Mouse (Mus musculus): Measurements from ENCODE around the gene Crybg2. TPM values are rescaled to one million over a fixed set of nuclear protein-coding genes. Genes with fewer than 3 reads are reported as not detected.

Gene Crybg2
- polyA plus RNA-seq, 1 experiment from 2014 or later: 2.8 TPM

DNA sequence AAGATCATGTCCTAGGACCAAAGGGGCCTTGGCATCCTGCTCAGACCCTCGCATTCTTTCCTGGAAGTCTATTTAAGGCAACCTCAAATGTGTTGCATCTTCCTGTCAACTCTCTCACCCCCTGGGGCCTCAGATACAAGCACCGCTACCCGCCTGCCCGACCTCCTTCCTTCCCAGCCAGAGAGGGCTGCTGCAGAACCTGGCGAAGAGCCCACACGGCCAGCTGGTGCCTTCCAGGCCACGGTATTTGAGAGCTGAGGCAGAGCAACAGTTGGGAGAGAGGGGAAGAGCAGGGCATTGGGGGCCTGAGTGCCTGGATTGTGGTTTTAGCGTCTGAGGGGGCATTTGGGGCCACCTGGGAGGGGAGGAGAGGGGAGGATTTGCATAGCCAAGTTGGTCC is 8.1 kb upstream of the Crybg2 start:
- H3K27ac ChIP-seq (ENCODE audit: low read length): no peak overlapping the region
- no peak for TF ChIP-seq EP300 (IDR thresholded peaks at IDR 0.05)
- TF ChIP-seq CTCF (IDR thresholded peaks at IDR 0.05): no peak
- no peaks in the 10 kb centered on the region for H3K36me3 ChIP-seq (ENCODE audit: insufficient read depth, low read length)
- H3K4me1 ChIP-seq (ENCODE audit: insufficient read depth, low read depth, low read length): no peaks in the 10 kb centered on the region
- DNase-seq (ENCODE audit: low spot score): peak; percentile 46
- H3K9me3 ChIP-seq (ENCODE audit: low read length): no peaks in the 10 kb centered on the region
- no peak; the same call in 1 of the 2 replicates for ATAC-seq
- no peak overlapping the region; the same call in 1 of the 2 replicates for H3K9ac ChIP-seq (replicated peaks; ENCODE audit: low read depth)
- H3K27me3 ChIP-seq (replicated peaks; ENCODE audit: insufficient read depth, low read length): no peaks in the 10 kb centered on the region
- 13% methylated on average over 8 of the region's 8 CpGs for WGBS
- H3K4me2 ChIP-seq (replicated peaks; ENCODE audit: low read depth, low read length): no peak overlapping the region
- H3K4me3 ChIP-seq (ENCODE audit: low read depth, low read length): no peak overlapping the region

DNA sequence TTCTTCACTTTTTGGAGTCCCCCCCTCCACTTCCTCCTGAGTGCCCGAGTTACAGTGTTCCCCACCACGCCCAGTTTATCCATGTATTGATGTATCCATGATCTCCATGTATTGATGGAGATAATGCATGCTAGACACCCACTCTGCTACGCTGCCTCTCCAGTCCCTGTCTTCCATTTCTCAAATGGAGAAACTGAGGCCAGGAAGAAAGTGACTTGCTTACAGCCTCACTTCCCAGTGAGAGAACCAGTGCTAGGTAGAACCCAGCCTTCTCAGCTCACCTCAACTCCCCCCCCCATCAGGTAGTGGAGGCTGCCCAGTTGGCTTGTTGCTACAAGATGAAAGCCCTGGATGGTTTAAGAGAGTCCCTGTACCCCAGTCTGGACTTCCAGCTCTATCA is 7.1 kb upstream of the Crybg2 start, which contains the start of gene Zfp683:
TSS of gene Zfp683 (plus strand) at position 301 of the 400 bp plus-strand sequence.
- H3K27me3 ChIP-seq (replicated peaks; ENCODE audit: insufficient read depth, low read length): no peaks in the 10 kb centered on the region
- TF ChIP-seq EP300 (IDR thresholded peaks at IDR 0.05) (no peak), CTCF (IDR thresholded peaks at IDR 0.05) (no peak)
- no peaks in the 10 kb centered on the region for H3K9me3 ChIP-seq (ENCODE audit: low read length)
- H3K9ac ChIP-seq (replicated peaks; ENCODE audit: low read depth): no peak within 1 kb of the TSS; the same call in 1 of the 2 replicates
- H3K4me3 ChIP-seq (ENCODE audit: low read depth, low read length): no peak within 1 kb of the TSS
- no peaks in the 10 kb centered on the region for H3K4me1 ChIP-seq (ENCODE audit: insufficient read depth, low read depth, low read length)
- no peak within 1 kb of the TSS for H3K4me2 ChIP-seq (replicated peaks; ENCODE audit: low read depth, low read length)
- H3K27ac ChIP-seq (ENCODE audit: low read length): no peak within 1 kb of the TSS
- no peak for DNase-seq (ENCODE audit: low spot score)
- WGBS: 82% methylated on average over 3 of the region's 3 CpGs
- H3K36me3 ChIP-seq (ENCODE audit: insufficient read depth, low read length): no peaks in the 10 kb centered on the region
- no peak for ATAC-seq

DNA sequence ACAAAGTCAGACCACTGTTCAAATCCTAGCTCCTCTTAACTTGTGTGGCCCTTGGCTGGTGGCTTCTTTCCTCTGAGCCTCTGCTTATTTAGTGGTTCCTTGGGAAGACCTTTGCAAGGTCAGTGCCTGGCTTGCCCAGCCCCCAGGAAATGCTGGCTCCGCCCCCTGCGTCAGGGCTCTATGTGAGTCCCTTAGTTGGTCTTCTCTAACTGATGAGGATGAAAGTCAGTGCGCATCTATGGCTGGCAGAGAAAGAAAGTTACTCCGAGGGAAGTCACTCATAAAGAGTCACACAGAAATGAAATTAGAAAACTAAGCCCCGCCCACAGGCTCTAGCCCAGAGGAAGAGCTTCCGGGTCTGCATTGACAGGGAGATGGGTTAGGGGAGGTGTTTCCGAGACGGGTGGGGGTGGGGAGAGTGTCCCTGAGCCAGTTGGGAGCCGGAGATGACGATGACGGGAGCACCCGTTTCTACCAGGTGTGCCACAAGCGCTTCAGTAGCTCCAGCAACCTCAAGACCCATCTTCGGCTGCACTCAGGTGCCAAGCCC is 2.4 kb upstream of the Crybg2 start:
- WGBS: 36% methylated on average over 14 of the region's 14 CpGs
- Histone ChIP-seq H3K27ac (ENCODE audit: low read length) (no peak overlapping the region), H3K4me1 (ENCODE audit: insufficient read depth, low read depth, low read length) (no peaks in the 10 kb centered on the region), H3K36me3 (ENCODE audit: insufficient read depth, low read length) (no peaks in the 10 kb centered on the region), H3K9me3 (ENCODE audit: low read length) (no peaks in the 10 kb centered on the region), H3K27me3 (replicated peaks; ENCODE audit: insufficient read depth, low read length) (no peaks in the 10 kb centered on the region), H3K4me2 (replicated peaks; ENCODE audit: low read depth, low read length) (peak overlapping the region; percentile 39), H3K4me3 (ENCODE audit: low read depth, low read length) (no peak overlapping the region), H3K9ac (replicated peaks; ENCODE audit: low read depth) (no peak overlapping the region)
- ATAC-seq (no peak), DNase-seq (ENCODE audit: low spot score) (no peak)
- TF ChIP-seq EP300 (IDR thresholded peaks at IDR 0.05): no peak
- TF ChIP-seq CTCF (IDR thresholded peaks at IDR 0.05): no peak

DNA sequence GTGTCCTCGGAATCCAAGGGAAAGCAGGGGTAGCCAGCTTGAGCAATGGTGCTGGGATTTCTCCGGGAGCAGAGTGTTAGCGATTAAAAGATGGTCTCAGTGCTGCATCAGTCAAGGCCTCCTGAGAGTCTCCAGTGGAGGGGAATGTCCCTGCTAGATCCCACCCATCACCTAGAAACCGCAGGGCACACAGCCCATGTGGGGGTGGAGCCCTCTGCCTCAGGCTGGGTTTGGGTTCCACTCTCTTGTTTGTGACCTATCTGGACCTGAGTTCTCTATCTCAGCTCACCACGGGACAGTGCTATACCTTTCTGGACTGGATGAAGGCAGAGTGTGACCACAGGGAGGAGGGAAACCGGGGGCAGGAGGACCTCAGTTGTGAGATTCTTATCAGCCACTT is 1.7 kb upstream of the Crybg2 start:
- ATAC-seq (no peak), DNase-seq (ENCODE audit: low spot score) (no peak)
- TF ChIP-seq CTCF (IDR thresholded peaks at IDR 0.05): no peak
- TF ChIP-seq EP300 (IDR thresholded peaks at IDR 0.05): no peak
- H3K36me3 ChIP-seq (ENCODE audit: insufficient read depth, low read length): no peaks in the 10 kb centered on the region
- H3K4me1 ChIP-seq (ENCODE audit: insufficient read depth, low read depth, low read length): no peaks in the 10 kb centered on the region
- no peak overlapping the region for H3K9ac ChIP-seq (replicated peaks; ENCODE audit: low read depth)
- H3K9me3 ChIP-seq (ENCODE audit: low read length): no peaks in the 10 kb centered on the region
- H3K27ac ChIP-seq (ENCODE audit: low read length): no peak overlapping the region
- 63% methylated on average over 6 of the region's 6 CpGs for WGBS
- H3K4me3 ChIP-seq (ENCODE audit: low read depth, low read length): no peak overlapping the region
- H3K27me3 ChIP-seq (replicated peaks; ENCODE audit: insufficient read depth, low read length): no peaks in the 10 kb centered on the region
- H3K4me2 ChIP-seq (replicated peaks; ENCODE audit: low read depth, low read length): no peak overlapping the region

DNA sequence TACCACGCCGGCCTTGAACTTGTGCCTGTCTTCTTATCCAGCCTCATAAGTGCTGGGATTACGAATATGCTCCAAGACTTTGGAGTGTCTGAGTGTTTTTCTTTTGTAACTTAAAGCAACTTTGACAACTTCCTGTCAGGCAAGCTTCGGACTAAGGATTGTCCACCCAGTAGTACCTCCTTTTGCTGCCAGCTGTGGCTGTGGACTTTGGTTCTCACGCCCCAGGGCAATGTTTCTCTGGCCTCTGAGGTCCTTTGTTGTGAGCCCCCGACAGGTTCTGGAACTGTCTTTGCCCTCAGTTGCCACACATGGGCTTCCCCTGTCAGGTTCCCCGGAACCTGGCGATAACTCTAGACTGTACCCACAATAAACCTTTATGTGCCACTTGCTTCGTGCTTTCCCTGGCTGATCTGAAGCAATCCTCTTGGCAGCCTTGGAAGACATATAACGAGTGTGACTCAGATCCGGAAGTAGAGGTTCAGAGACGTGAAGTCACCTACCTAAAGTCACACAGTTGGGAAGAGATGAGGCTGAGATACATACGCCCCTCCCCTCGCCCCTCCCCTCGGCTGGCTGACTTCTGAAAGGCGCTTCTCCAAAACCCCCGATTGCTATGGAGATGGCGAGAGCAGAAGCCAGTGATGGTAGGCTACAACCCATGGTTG is 683 bp downstream of the Crybg2 start:
- peak overlapping the region; percentile 2; the same call in 1 of the 2 replicates for H3K27ac ChIP-seq (ENCODE audit: low read length)
- 0 out of 2 replicates have a peak, but pooled peaks have one; percentile 13 for ATAC-seq
- H3K36me3 ChIP-seq (ENCODE audit: insufficient read depth, low read length): no peaks in the 10 kb centered on the region

DNA sequence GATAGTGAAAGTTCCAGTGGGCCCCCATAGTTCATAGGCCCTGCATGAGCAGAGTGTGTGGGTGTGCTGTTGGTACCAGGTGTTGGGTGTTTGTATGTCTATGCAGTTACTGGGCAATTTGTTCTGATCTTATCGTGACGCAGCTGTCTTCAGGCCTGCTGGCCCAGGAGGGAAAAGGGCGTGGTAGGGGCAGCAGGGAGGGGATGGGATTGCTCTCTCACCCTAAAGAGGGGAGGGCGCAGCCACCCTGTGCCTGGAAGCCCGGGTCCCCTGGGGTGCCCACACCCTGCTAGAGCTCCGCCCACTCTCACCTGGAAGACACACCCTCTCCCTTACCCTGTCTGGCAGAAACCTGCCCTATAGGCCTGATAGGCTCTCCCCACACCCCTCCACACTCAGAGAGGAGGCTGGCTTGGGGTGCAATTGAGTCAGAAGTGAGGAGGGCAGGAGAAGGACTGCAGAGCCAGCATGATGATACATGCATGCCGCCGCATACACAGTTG is 1.4 kb downstream of the Crybg2 start:
- Histone ChIP-seq H3K9me3 (ENCODE audit: low read length) (no peaks in the 10 kb centered on the region), H3K4me2 (replicated peaks; ENCODE audit: low read depth, low read length) (no peak overlapping the region), H3K27ac (ENCODE audit: low read length) (peak overlapping the region; percentile 2; the same call in 1 of the 2 replicates), H3K4me1 (ENCODE audit: insufficient read depth, low read depth, low read length) (no peaks in the 10 kb centered on the region), H3K9ac (replicated peaks; ENCODE audit: low read depth) (no peak overlapping the region), H3K27me3 (replicated peaks; ENCODE audit: insufficient read depth, low read length) (no peaks in the 10 kb centered on the region), H3K4me3 (ENCODE audit: low read depth, low read length) (no peak overlapping the region), H3K36me3 (ENCODE audit: insufficient read depth, low read length) (no peaks in the 10 kb centered on the region)
- ATAC-seq (peak; percentile 20), DNase-seq (ENCODE audit: low spot score) (peak; percentile 27)
- WGBS: 51% methylated on average over 8 of the region's 8 CpGs
- TF ChIP-seq EP300 (IDR thresholded peaks at IDR 0.05): no peak
- TF ChIP-seq CTCF (IDR thresholded peaks at IDR 0.05): no peak

More for the DNA sequence above, 683 bp downstream of the Crybg2 start:
- no peaks in the 10 kb centered on the region for H3K4me1 ChIP-seq (ENCODE audit: insufficient read depth, low read depth, low read length)
- no peaks in the 10 kb centered on the region for H3K9me3 ChIP-seq (ENCODE audit: low read length)
- DNase-seq (ENCODE audit: low spot score): peak; percentile 20
- no peak overlapping the region for H3K4me3 ChIP-seq (ENCODE audit: low read depth, low read length)
- no peaks in the 10 kb centered on the region for H3K27me3 ChIP-seq (replicated peaks; ENCODE audit: insufficient read depth, low read length)
- no peak overlapping the region for H3K9ac ChIP-seq (replicated peaks; ENCODE audit: low read depth)
- WGBS: 50% methylated on average over 18 of the region's 18 CpGs
- TF ChIP-seq CTCF (IDR thresholded peaks at IDR 0.05) (no peak), EP300 (IDR thresholded peaks at IDR 0.05) (no peak)
- no peak overlapping the region for H3K4me2 ChIP-seq (replicated peaks; ENCODE audit: low read depth, low read length)

Data from lung, postnatal 0 days (tissue).